Mouse (Mus musculus) forebrain, embryonic 11.5 days (tissue): ENCODE results near the gene Olfr735. TPM values are rescaled to one million over a fixed set of nuclear protein-coding genes. Genes with fewer than 3 reads are reported as not detected.

Experiments
- ATAC-seq: fragments of 200-750 bp; cut with Nextera tagmentation; replicated peaks from 2 replicates; pipeline ENCODE4 v1.8.0; 2017; ENCODE audit warnings: moderate TSS enrichment; ENCODE audit not compliant: low FRiP score
- DNase-seq: peaks from one replicate; pipeline ENCODE4 v3.0.0-alpha.2; 2017; ENCODE audit warnings: low spot score
- H3K27ac ChIP-seq: fragments of 300-500 bp; sonication (generic); 2 replicates; pipeline ENCODE4 v1.5.1; 2014; ENCODE audit warnings: low read depth, low read length
- H3K27me3 ChIP-seq: fragments of 300-500 bp; sonication (generic); 2 replicates; pipeline ENCODE4 v1.6.1; 2014; ENCODE audit warnings: mild to moderate bottlenecking, low read length, mixed read lengths; ENCODE audit not compliant: control insufficient read depth, insufficient read depth
- H3K36me3 ChIP-seq: fragments of 300-500 bp; sonication (generic); 2 replicates; pipeline ENCODE4 v1.6.1; 2014; ENCODE audit warnings: mild to moderate bottlenecking, low read length, moderate library complexity, mixed read lengths; ENCODE audit not compliant: control insufficient read depth, insufficient read depth
- H3K4me1 ChIP-seq: fragments of 300-500 bp; sonication (generic); replicated peaks from 2 replicates; pipeline ENCODE4 v1.6.1; 2014; ENCODE audit warnings: low read length, mixed read lengths; ENCODE audit not compliant: control insufficient read depth, insufficient read depth
- H3K4me2 ChIP-seq: fragments of 300-500 bp; sonication (generic); 2 replicates; pipeline ENCODE4 v1.6.1; 2014; ENCODE audit warnings: low read depth, mild to moderate bottlenecking, low read length, moderate library complexity, mixed read lengths; ENCODE audit not compliant: severe bottlenecking
- H3K4me3 ChIP-seq: fragments of 300-500 bp; sonication (generic); 2 replicates; pipeline ENCODE4 v1.5.1; 2014; ENCODE audit warnings: low read depth, low read length
- H3K9ac ChIP-seq: fragments of 300-500 bp; sonication (generic); 2 replicates; pipeline ENCODE4 v1.6.1; 2014; ENCODE audit warnings: low read length
- H3K9me3 ChIP-seq: fragments of 300-500 bp; sonication (generic); 2 replicates; pipeline ENCODE4 v1.6.1; 2016; ENCODE audit warnings: low read length, mixed read lengths; ENCODE audit not compliant: control insufficient read depth
- WGBS: fragments of 180-500 bp; shearing (Covaris S2); extraction: QIAGEN DNeasy Blood & Tissue Kit; methylation state at CpG from one replicate; pipeline ENCODE4 v1.1.7; 2014; 5-methylcytosine and 5-hydroxymethylcytosine counted together
- polyA plus RNA-seq: library from polyadenylated mRNA; unstranded; fragments of >200 nt; fragmentation: Nextera tagmentation; extraction: Ambion mirVana; gene quantifications from 2 replicates; pipeline ENCODE4 v1.2.1, GENCODE M21; 2014

Gene Olfr735
- not detected in 2 replicates for polyA plus RNA-seq

DNA sequence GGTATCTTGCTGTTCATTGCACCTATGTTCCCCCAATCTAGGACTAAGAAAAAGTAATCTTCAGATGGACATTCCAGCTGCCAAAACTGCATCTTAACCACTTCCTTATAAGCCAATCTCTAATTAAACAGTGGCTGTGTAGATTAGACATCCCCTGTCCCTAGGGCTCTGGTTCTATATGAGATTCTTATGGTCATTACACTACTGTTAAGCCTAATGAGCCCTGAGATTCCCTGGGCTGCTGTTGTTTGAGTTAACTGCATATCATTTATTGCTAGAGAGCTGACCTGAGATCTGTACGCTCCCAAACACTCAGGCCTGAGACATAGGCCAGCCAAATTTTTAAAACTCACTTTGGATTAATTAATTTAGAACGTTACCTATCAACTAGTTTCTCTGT lies at the start of gene Olfr735:
Gene Olfr735, minus strand, starts transcription at position 77 of the 400 bp plus-strand sequence.
- H3K4me1 ChIP-seq = no peaks in the 10 kb centered on the region

DNA sequence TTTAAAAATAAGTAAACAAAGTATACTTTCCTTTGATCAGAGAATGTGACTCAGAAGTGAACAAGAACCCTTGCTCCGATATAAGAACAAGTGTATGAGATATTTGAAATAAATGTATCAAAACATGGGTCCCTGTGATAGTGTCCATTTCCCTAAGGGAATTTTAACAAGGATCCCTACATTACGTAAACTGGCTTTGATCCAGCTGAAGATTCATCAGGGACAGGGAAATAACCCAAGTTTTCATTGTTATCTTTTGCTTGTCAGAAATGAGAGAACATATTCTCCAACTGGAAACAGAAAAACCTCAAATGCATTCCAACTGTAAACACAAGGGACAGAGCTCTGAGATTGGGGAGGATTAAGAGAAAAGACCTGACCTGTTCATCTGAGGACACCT lies 32.2 kb upstream of the Olfr735 start, which contains the start of gene Olfr736:
Gene Olfr736, plus strand, starts transcription at position 301 of the 400 bp plus-strand sequence.
- no peak for ATAC-seq
- no peaks in the 10 kb centered on the region for H3K27me3 ChIP-seq

More for the DNA sequence above, at the start of gene Olfr735:
- no peak within 1 kb of the TSS for H3K4me3 ChIP-seq
- 87% methylated on average over 2 of the region's 2 CpGs for WGBS
- H3K4me2 ChIP-seq = no peak within 1 kb of the TSS
- DNase-seq (no peak), ATAC-seq (no peak)
- H3K9me3 ChIP-seq = no peaks in the 10 kb centered on the region
- no peaks in the 10 kb centered on the region for H3K36me3 ChIP-seq
- no peak within 1 kb of the TSS for H3K9ac ChIP-seq
- H3K27me3 ChIP-seq = no peaks in the 10 kb centered on the region
- H3K27ac ChIP-seq = no peak within 1 kb of the TSS

DNA sequence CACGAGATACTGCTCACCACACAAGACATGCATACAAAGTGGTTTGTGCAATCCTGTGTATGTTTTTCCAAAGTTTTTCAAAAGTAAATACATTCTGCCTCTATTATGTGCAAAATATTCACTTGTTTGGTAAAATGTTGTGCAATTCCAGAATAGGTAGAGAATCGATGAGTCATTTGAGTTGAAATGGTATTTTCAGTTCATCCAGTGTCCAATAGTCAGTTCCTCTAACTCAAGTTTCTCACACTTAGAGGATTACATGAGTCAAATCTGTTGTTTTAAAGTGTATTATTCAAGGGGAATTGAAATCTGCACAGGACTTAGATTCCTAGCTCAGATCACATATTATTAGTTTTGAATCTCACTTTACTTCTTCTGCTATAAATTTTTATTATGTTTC lies 14.9 kb upstream of the Olfr735 start:
- WGBS = 88% methylated on average over 2 of the region's 2 CpGs
- Histone ChIP-seq H3K27me3 (no peaks in the 10 kb centered on the region), H3K27ac (no peak overlapping the region), H3K4me2 (no peak overlapping the region), H3K4me3 (no peak overlapping the region), H3K9me3 (no peaks in the 10 kb centered on the region), H3K36me3 (no peaks in the 10 kb centered on the region), H3K9ac (no peak overlapping the region), H3K4me1 (no peaks in the 10 kb centered on the region)
- DNase-seq (no peak), ATAC-seq (no peak)

More for the DNA sequence above, 32.2 kb upstream of the Olfr735 start, which contains the start of gene Olfr736:
- no peaks in the 10 kb centered on the region for H3K36me3 ChIP-seq
- H3K27ac ChIP-seq = no peak within 1 kb of the TSS
- no peak within 1 kb of the TSS for H3K9ac ChIP-seq
- no peaks in the 10 kb centered on the region for H3K9me3 ChIP-seq
- H3K4me3 ChIP-seq = no peak within 1 kb of the TSS
- no peak within 1 kb of the TSS for H3K4me2 ChIP-seq
- no peak for DNase-seq
- 87% methylated on average over 2 of the region's 2 CpGs for WGBS
- H3K4me1 ChIP-seq = no peaks in the 10 kb centered on the region

DNA sequence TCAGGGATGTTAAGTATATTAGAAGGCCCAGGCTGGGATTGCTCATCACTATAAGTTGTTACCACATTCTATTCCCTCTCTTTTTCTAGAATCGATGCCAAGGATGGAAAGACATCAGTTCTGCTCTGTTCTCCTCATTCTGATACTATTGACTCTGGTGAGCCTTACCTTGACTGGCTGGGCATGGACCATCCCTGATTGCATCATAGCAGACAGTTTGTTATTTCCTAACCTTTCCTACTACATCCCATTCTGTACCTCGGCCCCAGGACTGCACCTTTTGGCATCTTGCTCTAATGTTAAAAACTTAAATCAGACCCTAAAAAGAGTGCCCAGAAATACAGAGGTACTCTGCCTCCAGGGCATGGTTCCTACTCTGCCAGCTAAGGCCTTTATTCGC lies 11.8 kb upstream of the Olfr735 start:
- no peak overlapping the region for H3K4me3 ChIP-seq
- ATAC-seq = no peak
- 89% methylated on average over 3 of the region's 3 CpGs for WGBS
- no peak overlapping the region for H3K27ac ChIP-seq
- no peaks in the 10 kb centered on the region for H3K4me1 ChIP-seq
- no peaks in the 10 kb centered on the region for H3K27me3 ChIP-seq
- H3K9me3 ChIP-seq = no peaks in the 10 kb centered on the region
- no peak overlapping the region for H3K4me2 ChIP-seq
- H3K9ac ChIP-seq = no peak overlapping the region
- H3K36me3 ChIP-seq = no peaks in the 10 kb centered on the region
- no peak for DNase-seq

DNA sequence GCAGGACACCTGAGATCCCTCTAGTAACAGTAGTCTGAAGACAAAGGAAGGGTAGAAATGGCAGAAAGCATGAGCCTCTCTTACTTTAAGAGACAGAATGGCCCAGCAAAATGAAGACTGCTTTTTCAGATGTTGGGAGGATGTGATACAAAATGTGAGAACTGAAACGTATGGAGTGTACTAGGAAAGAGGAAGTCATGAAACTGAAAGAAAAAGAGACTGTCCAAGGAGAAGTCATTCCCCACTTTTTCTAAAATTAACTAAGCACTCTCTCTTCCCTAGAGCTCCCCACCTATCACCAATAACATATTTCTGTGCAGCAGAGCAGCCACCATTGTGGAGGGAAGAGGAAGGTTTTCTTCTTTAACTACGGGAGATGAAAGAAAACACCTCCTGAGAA lies 8.9 kb upstream of the Olfr735 start, which contains the start of gene Tlr11:
Gene Tlr11, plus strand, starts transcription at position 322 of the 400 bp plus-strand sequence.
- no peak for ATAC-seq
- H3K4me1 ChIP-seq = no peaks in the 10 kb centered on the region
- no peaks in the 10 kb centered on the region for H3K27me3 ChIP-seq
- no peak within 1 kb of the TSS for H3K27ac ChIP-seq
- H3K4me2 ChIP-seq = no peak within 1 kb of the TSS
- 89% methylated on average over 2 of the region's 2 CpGs for WGBS
- no peak within 1 kb of the TSS for H3K4me3 ChIP-seq
- no peak within 1 kb of the TSS for H3K9ac ChIP-seq
- no peaks in the 10 kb centered on the region for H3K36me3 ChIP-seq
- DNase-seq = no peak
- no peaks in the 10 kb centered on the region for H3K9me3 ChIP-seq

DNA sequence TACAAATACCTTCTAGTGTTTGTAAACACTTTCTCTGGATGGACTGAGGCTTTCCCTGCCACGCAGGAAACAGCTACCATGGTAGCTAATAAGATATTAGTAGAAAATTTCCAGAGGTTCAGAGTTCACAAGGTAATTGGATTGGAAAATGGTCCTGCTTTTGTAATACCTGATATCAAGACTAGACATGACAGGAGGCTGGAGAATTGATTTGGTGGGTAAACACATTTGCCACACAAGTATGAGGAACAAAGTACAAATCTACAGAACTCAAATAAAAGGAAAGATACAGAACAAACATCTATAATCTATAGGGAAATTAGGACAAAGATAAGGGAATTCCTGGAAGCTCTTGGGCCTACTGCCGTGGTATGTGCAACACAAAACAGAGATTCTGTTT lies 8.1 kb upstream of the Olfr735 start:
- no peaks in the 10 kb centered on the region for H3K9me3 ChIP-seq
- H3K4me1 ChIP-seq = no peaks in the 10 kb centered on the region
- no peaks in the 10 kb centered on the region for H3K27me3 ChIP-seq
- H3K9ac ChIP-seq = no peak overlapping the region
- no peaks in the 10 kb centered on the region for H3K36me3 ChIP-seq
- ATAC-seq (no peak), DNase-seq (no peak)
- H3K4me3 ChIP-seq = no peak overlapping the region
- 91% methylated on average over 2 of the region's 2 CpGs for WGBS
- H3K4me2 ChIP-seq = no peak overlapping the region
- no peak overlapping the region for H3K27ac ChIP-seq

DNA sequence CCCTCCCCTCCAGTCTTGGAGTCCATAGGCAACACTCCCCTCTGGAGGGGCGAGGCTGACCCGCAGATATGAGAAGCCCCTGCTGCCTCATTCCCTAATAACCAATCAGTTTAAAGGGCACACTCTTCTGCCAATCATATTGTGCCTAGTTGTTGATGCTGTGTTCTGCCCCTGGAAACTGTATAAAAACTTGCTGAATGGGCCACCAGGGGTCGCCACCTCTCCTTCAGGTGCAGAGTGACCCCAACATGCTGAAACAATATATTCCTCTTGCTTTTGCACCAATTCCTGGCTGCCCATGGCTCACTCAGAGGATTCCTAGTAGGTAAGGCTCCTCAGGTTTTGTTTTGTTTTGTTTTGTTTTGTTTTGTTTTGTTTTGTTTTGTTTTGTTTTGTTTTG lies 3.8 kb upstream of the Olfr735 start:
- no peaks in the 10 kb centered on the region for H3K36me3 ChIP-seq
- H3K9me3 ChIP-seq = no peaks in the 10 kb centered on the region
- DNase-seq (no peak), ATAC-seq (no peak)
- H3K4me2 ChIP-seq = no peak overlapping the region
- H3K4me3 ChIP-seq = no peak overlapping the region
- H3K9ac ChIP-seq = no peak overlapping the region
- no peaks in the 10 kb centered on the region for H3K27me3 ChIP-seq
- H3K27ac ChIP-seq = no peak overlapping the region
- no peaks in the 10 kb centered on the region for H3K4me1 ChIP-seq
- 48% methylated on average over 3 of the region's 3 CpGs for WGBS

DNA sequence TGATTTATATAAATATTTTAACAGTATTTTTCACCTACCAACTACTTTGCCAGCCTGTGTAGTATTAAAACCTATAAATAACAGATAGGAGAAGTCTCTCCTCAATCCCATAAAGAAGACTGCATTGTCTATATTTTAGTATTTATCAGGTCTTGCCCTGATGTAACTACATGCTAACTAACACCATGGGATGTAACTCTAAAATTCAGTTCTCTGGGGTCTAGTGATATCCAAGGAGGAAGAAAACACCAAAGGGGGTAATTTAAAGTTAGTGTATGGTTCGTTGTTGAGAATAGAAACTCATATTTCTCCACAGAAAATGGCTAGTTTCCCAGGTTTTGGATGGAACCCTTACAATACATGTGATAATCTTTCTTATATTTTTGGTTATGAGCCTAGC lies 22.0 kb downstream of the Olfr735 start, which contains the start of gene Olfr734:
Gene Olfr734, minus strand, starts transcription at position 101 of the 400 bp plus-strand sequence.
- DNase-seq (no peak), ATAC-seq (no peak)
- WGBS = 74% methylated on average over 1 of the region's 1 CpGs
- H3K36me3 ChIP-seq = no peaks in the 10 kb centered on the region
- H3K4me1 ChIP-seq = no peaks in the 10 kb centered on the region
- H3K9ac ChIP-seq = no peak within 1 kb of the TSS
- no peak within 1 kb of the TSS for H3K4me2 ChIP-seq
- no peaks in the 10 kb centered on the region for H3K9me3 ChIP-seq
- no peaks in the 10 kb centered on the region for H3K27me3 ChIP-seq
- H3K4me3 ChIP-seq = no peak within 1 kb of the TSS
- H3K27ac ChIP-seq = no peak within 1 kb of the TSS

DNA sequence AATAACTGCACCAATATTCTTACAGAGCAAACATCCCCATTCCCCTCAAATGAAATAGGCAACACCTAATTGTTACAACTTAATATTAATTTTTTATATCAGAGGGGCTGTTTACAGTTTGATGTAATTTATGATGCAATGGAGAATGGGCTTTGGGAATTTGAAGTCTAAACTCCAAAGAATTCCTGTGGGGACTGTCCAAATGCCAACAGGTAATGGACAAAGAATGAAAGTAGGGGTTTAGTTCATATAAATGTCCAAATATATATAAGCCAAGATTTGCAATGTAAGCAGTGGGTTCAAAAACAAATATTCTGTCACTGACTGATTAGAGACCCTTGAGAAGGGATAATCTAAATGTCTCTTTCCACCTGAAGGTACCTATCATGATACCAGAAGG lies 47.2 kb downstream of the Olfr735 start, which contains the start of gene Olfr733:
Gene Olfr733, minus strand, starts transcription at position 101 of the 400 bp plus-strand sequence.
- H3K4me3 ChIP-seq = no peak within 1 kb of the TSS
- no peaks in the 10 kb centered on the region for H3K27me3 ChIP-seq
- DNase-seq (no peak), ATAC-seq (no peak)
- no peaks in the 10 kb centered on the region for H3K9me3 ChIP-seq
- no peaks in the 10 kb centered on the region for H3K4me1 ChIP-seq
- H3K9ac ChIP-seq = no peak within 1 kb of the TSS
- H3K4me2 ChIP-seq = no peak within 1 kb of the TSS
- no peaks in the 10 kb centered on the region for H3K36me3 ChIP-seq
- no peak within 1 kb of the TSS for H3K27ac ChIP-seq
